Mouse (Mus musculus): Measurements from ENCODE around the gene Tac1.
"Not testable (repeated sequence)": the region's sequence is repeated elsewhere in the genome, so short reads cannot be mapped to it uniquely, and the experiment has no call there.

Tac1 gene

DNA sequence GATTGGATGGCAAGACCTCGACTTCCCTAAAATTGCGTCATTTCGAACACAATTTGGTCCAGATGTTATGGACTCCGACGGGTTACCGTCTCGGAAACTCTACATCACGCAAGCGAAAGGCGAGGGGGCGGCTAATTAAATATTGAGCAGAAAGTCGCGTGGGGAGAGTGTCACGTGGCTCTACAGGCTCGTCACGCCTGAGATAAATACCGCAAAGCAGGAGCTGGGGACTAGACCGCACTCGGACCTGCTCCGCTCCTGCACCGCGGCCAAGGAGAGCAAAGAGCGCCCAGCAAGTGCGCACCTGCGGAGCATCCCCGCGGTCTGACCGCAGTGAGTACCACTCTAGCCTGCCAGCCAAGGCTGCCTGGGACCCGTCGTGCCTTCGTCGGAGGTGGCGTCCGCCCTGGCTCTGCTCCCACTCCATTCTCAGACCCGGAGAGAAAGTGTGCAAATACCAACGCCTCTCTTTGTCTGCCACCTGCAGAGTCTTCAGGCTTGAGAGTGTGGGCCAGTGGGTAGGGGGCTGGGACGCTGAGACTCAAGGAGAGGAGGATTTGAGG is at the start of gene Tac1:
Gene Tac1 (plus strand): TSS at position 51 of the 563 bp plus-strand sequence.
- DNase-seq = no peak

DNA sequence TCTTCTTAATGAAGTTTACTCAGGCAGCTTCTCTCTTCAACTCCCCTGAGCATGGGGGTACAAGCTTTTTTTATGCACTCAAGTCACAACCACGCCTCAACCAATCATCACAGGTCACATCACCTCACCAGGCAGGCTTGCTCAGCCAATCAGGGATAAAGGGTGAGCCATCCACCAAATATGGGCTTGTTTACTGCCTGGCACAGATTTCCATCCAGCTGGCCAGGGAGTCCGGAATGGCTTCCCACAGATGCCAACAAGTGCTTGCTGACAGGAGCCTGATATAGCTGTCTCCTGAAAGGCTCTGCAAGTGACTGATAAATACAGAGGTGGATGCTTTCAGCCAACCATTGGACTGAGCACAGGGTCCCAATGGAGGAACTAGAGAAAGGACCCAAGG is 11.2 kb upstream of the Tac1 start:
- DNase-seq = not testable (repeated sequence)

GRCm38 (mm10) chr6:7555688-7556476 is 1.2 kb downstream of the Tac1 start:
- DNase-seq = no peak

- DNase-seq = no peak
Measured at GRCm38 (mm10) chr6:7558164-7558563, 3.5 kb downstream of the Tac1 start.

DNA sequence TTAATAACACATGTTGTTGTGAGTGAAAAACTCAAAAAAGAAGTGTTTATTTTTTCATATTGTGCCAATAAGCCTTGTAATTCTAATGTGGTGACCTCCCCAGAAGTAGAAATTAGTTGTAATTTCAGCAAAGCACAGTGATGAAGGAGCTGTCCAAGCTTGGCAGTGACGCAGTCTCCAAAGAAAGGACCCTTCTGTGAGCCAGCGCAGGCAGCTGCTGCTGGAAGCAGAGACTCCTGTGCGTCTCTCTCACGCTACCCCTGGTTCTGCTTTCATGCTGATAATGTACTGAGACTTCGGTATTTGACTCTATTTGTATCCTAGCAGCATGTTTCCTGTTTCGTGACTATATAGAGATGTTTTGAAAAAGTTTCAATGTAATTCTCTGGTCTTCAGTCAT is 7.8 kb downstream of the Tac1 start:
- DNase-seq = no peak

DNA sequence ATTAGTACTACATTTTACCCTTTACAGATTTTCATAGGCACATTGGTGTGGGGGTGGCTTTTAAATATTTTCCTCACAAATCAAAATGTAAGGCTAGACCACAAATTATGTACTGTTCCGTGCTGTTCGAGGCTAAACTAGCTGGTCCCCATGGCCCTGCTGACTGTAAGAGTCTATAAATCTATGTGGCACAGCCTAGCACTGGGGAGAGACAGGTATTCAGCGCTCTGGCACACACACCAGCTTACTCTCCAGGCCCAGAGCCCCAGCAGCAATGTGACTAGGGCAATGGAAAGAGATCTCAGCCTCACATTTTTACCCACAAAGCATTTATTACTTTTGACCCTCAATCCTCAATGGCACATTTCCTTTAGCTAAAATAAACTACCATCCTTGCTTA is 9.9 kb downstream of the Tac1 start:
- no peak for DNase-seq

GRCm38 (mm10) chr6:7571144-7571543 is 16.5 kb downstream of the Tac1 start:
- no peak for DNase-seq

DNA sequence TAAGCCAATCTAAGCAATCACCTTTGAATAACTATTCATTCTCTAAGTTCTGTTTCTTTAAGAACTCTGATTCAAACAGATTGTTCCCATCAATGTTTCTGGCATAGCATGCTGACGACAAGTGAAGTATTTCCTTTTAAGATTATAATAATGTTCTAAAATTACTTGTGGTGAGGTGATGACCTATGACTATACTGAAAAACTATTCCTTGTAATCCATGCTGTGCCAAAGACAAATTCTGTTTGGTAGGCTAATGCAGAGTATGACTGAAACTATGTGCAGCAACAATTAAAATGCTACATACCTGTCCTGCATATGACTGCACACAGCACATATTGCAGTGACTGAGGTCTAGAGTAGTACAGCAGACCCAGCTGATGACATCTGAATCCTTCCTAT is 23.4 kb downstream of the Tac1 start:
- DNase-seq = no peak

- no peak for DNase-seq
Measured at GRCm38 (mm10) chr6:7594445-7594844, 39.8 kb downstream of the Tac1 start.

DNA sequence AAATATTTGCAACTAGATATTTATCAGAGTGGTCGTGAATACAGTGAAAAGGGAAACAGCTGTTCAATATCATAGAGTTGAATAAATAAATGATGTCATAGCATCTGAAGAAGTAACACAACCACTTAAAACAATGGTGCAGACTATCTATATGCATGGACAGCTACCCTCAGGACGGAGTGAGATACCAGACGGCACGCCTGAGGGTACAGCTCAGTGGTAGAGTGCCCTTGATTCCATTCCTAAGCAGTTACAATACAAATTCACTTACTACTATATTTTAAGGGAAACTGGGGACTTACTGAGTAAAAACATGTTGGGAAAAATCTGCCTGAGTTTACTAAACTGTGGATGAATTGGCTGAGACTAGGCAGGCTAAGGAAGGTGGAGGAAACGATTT is 43.7 kb downstream of the Tac1 start:
- no peak for DNase-seq

DNA sequence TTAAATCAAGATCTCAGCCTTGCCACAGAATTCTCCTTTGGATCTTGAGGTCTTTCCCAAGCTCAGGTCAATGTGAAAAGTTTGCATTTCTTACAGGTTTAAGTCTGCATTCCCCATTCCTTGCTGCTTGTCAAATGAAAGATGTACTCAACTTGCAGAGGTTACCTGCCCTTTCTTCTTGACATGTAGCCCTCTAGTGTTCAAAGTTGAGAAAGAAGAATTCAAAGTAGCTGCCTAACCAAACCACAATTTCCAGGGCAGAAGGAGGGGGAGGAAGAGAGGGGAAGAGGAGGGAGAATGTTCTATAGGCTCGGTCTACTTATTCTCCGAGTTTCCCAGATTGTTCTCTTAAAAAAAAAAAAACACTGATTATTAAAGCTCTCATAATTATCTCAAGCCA is 45.5 kb downstream of the Tac1 start:
- DNase-seq = no peak

DNA sequence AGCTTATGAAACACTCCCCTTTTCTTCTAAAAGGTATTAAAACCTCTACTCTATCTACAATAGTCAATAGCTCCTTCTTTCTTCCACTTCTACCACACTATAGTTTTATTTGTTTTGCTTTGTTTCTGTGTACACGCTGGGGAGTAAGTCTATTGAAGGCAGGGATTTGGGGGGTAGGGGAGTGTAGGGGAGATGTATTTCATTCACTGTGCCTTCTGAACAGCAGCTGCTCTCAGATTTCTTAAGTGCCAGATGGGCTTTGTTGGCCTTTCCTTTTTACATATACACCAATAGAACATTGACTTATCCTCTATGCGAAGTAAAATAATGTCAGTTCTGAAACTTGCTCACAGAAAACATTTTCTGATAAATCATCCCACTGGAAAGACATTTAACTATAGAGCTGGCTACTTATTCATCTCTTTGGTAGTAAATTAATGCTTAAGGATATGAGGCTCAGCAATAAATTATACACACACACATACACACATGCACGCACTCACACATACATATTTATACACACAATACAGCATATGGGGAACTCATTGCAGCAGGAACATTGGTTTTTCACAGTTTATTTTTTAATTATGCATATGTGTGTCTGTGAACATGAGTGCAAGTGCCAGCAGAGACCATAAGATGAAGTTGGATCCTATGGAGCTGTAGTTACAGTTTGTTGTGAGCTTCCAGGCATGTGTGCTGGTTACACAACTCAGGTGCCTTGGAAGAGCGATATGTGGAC is 46.8 kb downstream of the Tac1 start:
- DNase-seq = no peak

- DNase-seq = not testable (repeated sequence)
Measured at GRCm38 (mm10) chr6:7613676-7614075, 59.0 kb downstream of the Tac1 start.
